Mouse (Mus musculus): ENCODE results near the gene Slco1c1. TPM values are rescaled to one million over a fixed set of nuclear protein-coding genes. Genes with fewer than 3 reads are reported as not detected.

The Slco1c1 gene
- total RNA-seq (2023): not detected

GRCm38 (mm10) chr6:141523747-141524640 is at the start of gene Slco1c1:
Gene Slco1c1, plus strand, starts transcription at chr6:141524368.

Other genes with a start within 250 kb of the Slco1c1 start
- gene Slco1b2, start 105.2 kb downstream of the Slco1c1 start, total RNA-seq (2023): not detected
- gene Gm5724, start 249.4 kb downstream of the Slco1c1 start, total RNA-seq (2023): not detected